ENCODE assay signal across 12 mouse cellular contexts in genomic region chr4:154861967-154862366, GRCm38 (mm10). TPM values are rescaled to one million over a fixed set of nuclear protein-coding genes. Genes with fewer than 3 reads are reported as not detected.
"Had no signal": no experiment of that assay in that cellular context is flagged by ENCODE, and none has a peak within 500 bp of the region (broad histone marks: within the 10 kb centered on the region; RNA-seq: fewer than 3 reads in every experiment).

No protein-coding gene starts in this region.

- DNase-seq: gastrocnemius, adult 2 months; gastrocnemius, postnatal 10 days; gastrocnemius, postnatal 25 days; heart, postnatal 10 days; heart, postnatal 4 days; kidney, adult 18-20 months; kidney, adult 8-10 months; kidney, postnatal 10 days; kidney, postnatal 4 days; liver; liver, embryonic 13.5 days had no signal

RNA-seq across cellular contexts. Expression of gene Mmel1, which starts 7.4 kb away (rescaled TPM):
- total RNA-seq: gastrocnemius, adult 2 months; granulocyte monocyte progenitor cell, adult 5-6 weeks had no signal

RNA-seq across cellular contexts. Expression of gene Ttc34, which starts 24.7 kb away (rescaled TPM):
- total RNA-seq: gastrocnemius, adult 2 months; gastrocnemius, postnatal 10 days; gastrocnemius, postnatal 25 days had no signal
